Mouse (Mus musculus) liver, postnatal 0 days (tissue): ENCODE measurements around the gene Madcam1.

ENCODE experiments used
- CTCF ChIP-seq: sonication (generic); IDR thresholded peaks from 2 replicates; pipeline ENCODE4 v1.5.1; 2016; ENCODE audit warnings: antibody characterized with exemption, low read depth
- EP300 ChIP-seq: IDR thresholded peaks from 2 replicates; pipeline ENCODE4 v1.6.1; 2016; ENCODE audit warnings: antibody characterized with exemption, low read depth, mild to moderate bottlenecking

GRCm38 (mm10) chr10:79668771-79669575 lies 4.6 kb downstream of the Madcam1 start, which contains the start of gene Tpgs1:
- peak; percentile 64; the same call in 1 of the 2 replicates for TF ChIP-seq EP300
- TF ChIP-seq CTCF = peak; percentile 93
